In genomic region chr6:120927765-120928164, GRCm38 (mm10) we compare ENCODE assay signal across 7 mouse cellular contexts. TPM values are rescaled to one million over a fixed set of nuclear protein-coding genes. Genes with fewer than 3 reads are reported as not detected.
A peak's percentile ranks its signal among the peaks of the same experiment; 100 is the strongest.
DNase-seq lines count a peak whose midpoint lies in the region; ATAC-seq and TF ChIP-seq lines count a peak whose summit lies in the region.

No protein-coding gene starts in this region.

- TF ChIP-seq EP300 in stomach, postnatal 0 days (optimal IDR thresholded peaks at IDR 0.05), result no peak

- H3K27me3 ChIP-seq in heart, embryonic 16.5 days (ENCODE audit: control insufficient read depth, insufficient read depth, low read length), result no peaks in the 10 kb centered on the region
- H3K27me3 ChIP-seq in stomach, postnatal 0 days (ENCODE audit: control insufficient read depth, insufficient read depth, low read length), result no peaks in the 10 kb centered on the region

- H3K36me3 ChIP-seq in heart, embryonic 16.5 days (ENCODE audit: control insufficient read depth, insufficient read depth), result peaks cover 8% of the 10 kb centered on the region
- no peaks in the 10 kb centered on the region for H3K36me3 ChIP-seq in stomach, postnatal 0 days (ENCODE audit: control insufficient read depth, insufficient read depth, low read length)

- H3K4me1 ChIP-seq in heart, embryonic 16.5 days (ENCODE audit: control insufficient read depth, insufficient read depth, low read length), result peaks cover 12% of the 10 kb centered on the region
- no peaks in the 10 kb centered on the region for H3K4me1 ChIP-seq in stomach, postnatal 0 days (replicated peaks; ENCODE audit: control insufficient read depth, insufficient read depth)

- H3K4me3 ChIP-seq in heart, embryonic 16.5 days (ENCODE audit: low read length), result no peak overlapping the region
- no peak overlapping the region for H3K4me3 ChIP-seq in stomach, postnatal 0 days (ENCODE audit: low read depth, low read length)

- 51% methylated on average over 3 of the region's 3 CpGs for WGBS in heart, embryonic 16.5 days
- 59% methylated on average over 3 of the region's 3 CpGs for WGBS in stomach, postnatal 0 days

- no peak overlapping the region for H3K4me2 ChIP-seq in heart, embryonic 16.5 days (ENCODE audit: low read depth, low read length)
- no peak overlapping the region for H3K4me2 ChIP-seq in stomach, postnatal 0 days (replicated peaks; ENCODE audit: low read depth)

- H3K9ac ChIP-seq in heart, embryonic 16.5 days (ENCODE audit: low read length), result no peak overlapping the region
- no peak overlapping the region for H3K9ac ChIP-seq in stomach, postnatal 0 days (ENCODE audit: low read length)

- peak; percentile 61 for DNase-seq in ovary, postnatal 36 days (ENCODE audit: low spot score)
- no peak for DNase-seq in ovary, postnatal 10 days (ENCODE audit: low spot score)
- DNase-seq in brain, adult 2 months (ENCODE audit: low read depth, low spot score), result peak; percentile 52
- DNase-seq in stomach, postnatal 0 days (ENCODE audit: low spot score), result peak; percentile 40
- no peak for DNase-seq in thymus, postnatal 14 days
- no peak for DNase-seq in layer of hippocampus, postnatal 36 days

- no peak for TF ChIP-seq CTCF in stomach, postnatal 0 days (IDR thresholded peaks at IDR 0.05; ENCODE audit: low read depth)

- H3K9me3 ChIP-seq in heart, embryonic 16.5 days (replicated peaks; ENCODE audit: control insufficient read depth, low read length), result no peaks in the 10 kb centered on the region
- H3K9me3 ChIP-seq in stomach, postnatal 0 days (ENCODE audit: control insufficient read depth, low read length), result no peaks in the 10 kb centered on the region

- no peak; the same call in 1 of the 2 replicates for ATAC-seq in heart, embryonic 16.5 days (replicated peaks; ENCODE audit: extremely low read depth, insufficient read depth, low FRiP score)
- peak; percentile 67; the same call in 1 of the 2 replicates for ATAC-seq in stomach, postnatal 0 days (ENCODE audit: low FRiP score, low TSS enrichment)

- peak overlapping the region; percentile 14; the same call in 1 of the 2 replicates for H3K27ac ChIP-seq in heart, embryonic 16.5 days (ENCODE audit: low read length)
- H3K27ac ChIP-seq in stomach, postnatal 0 days (replicated peaks), result no peak overlapping the region

RNA-seq across cellular contexts. Expression of gene Bid, which starts 11.1 kb away (rescaled TPM):
- 11.0 and 18.3 TPM in 2 replicates for polyA plus RNA-seq in heart, embryonic 16.5 days (2015; fragmentation: Nextera tagmentation; extraction: Ambion mirVana)
- 21.6 and 21.8 TPM in 2 replicates for polyA plus RNA-seq in stomach, postnatal 0 days (2015; fragmentation: Nextera tagmentation; extraction: Ambion mirVana)
- 10 to 100 TPM; 15.6 to 18.7 TPM for total RNA-seq in layer of hippocampus, postnatal 36 days (2021)

Comparison
In these comparisons a context has a peak if more than half of its experiments do, and no peak if none do; other contexts are left out.
1. DNase-seq: peak in ovary, postnatal 36 days (single experiment), brain, adult 2 months (single experiment) and stomach, postnatal 0 days (single experiment); none in ovary, postnatal 10 days (single experiment), thymus, postnatal 14 days (single experiment) and layer of hippocampus, postnatal 36 days (0 of 2).